Mouse (Mus musculus) spleen, adult 2 months (tissue): Measurements from ENCODE around the gene Ptpn1. TPM values are rescaled to one million over a fixed set of nuclear protein-coding genes. Genes with fewer than 3 reads are reported as not detected.

Experiments
- DNase-seq, 2 experiments: peaks; one replicate each; pipeline versions ENCODE4 v3.0.0 to v3.0.0-alpha.2; 2012 to 2021; ENCODE audit warnings: low spot score in 2 of 2, low read depth in 1 of 2
- H3K27ac ChIP-seq: fragments of 200-500 bp; 2 replicates; pipeline ENCODE4 v1.5.1; 2012; ENCODE audit warnings: low read length, inconsistent platforms; ENCODE audit not compliant: insufficient read depth
- H3K27me3 ChIP-seq: fragments of 200-500 bp; 2 replicates; pipeline ENCODE4 v1.6.1; 2012; ENCODE audit warnings: mild to moderate bottlenecking, moderate library complexity, low read length, inconsistent platforms; ENCODE audit not compliant: control insufficient read depth, insufficient read depth
- H3K36me3 ChIP-seq: fragments of 200-500 bp; 2 replicates; pipeline ENCODE4 v1.6.1; 2012; ENCODE audit warnings: mild to moderate bottlenecking, low read length, inconsistent platforms; ENCODE audit not compliant: control insufficient read depth, insufficient read depth
- H3K4me1 ChIP-seq: fragments of 200-500 bp; 2 replicates; pipeline ENCODE4 v1.6.1; 2011; ENCODE audit warnings: inconsistent platforms; ENCODE audit not compliant: control insufficient read depth, insufficient read depth, insufficient read length
- H3K4me3 ChIP-seq: fragments of 200-500 bp; 2 replicates; pipeline ENCODE4 v1.5.1; 2011; ENCODE audit warnings: mild to moderate bottlenecking, inconsistent platforms; ENCODE audit not compliant: insufficient read depth, insufficient read length; ENCODE audit errors: extremely low read depth
- CTCF ChIP-seq: fragments of 200-500 bp; IDR thresholded peaks from 2 replicates; pipeline ENCODE4 v1.5.1; 2011; ENCODE audit warnings: mild to moderate bottlenecking, inconsistent platforms; ENCODE audit not compliant: insufficient read depth, insufficient read length, insufficient replicate concordance; ENCODE audit errors: extremely low read depth
- POLR2A ChIP-seq: fragments of 200-500 bp; IDR thresholded peaks from 2 replicates; pipeline ENCODE4 v1.6.1; 2011; ENCODE audit warnings: low read depth, low read length, inconsistent platforms
- WGBS: fragments of 180-500 bp; shearing (Covaris S2); methylation state at CpG from one replicate; pipeline ENCODE4 v1.1.7; 2018; 5-methylcytosine and 5-hydroxymethylcytosine counted together
- polyA plus RNA-seq: library from polyadenylated mRNA; depleted of rRNA; stranded (reverse); fragments of >200 nt; gene quantifications from 2 replicates; pipeline ENCODE4 v1.2.3, GENCODE M21; 2012

The Ptpn1 gene
- polyA plus RNA-seq, 1 experiment: 83.8 TPM

DNA sequence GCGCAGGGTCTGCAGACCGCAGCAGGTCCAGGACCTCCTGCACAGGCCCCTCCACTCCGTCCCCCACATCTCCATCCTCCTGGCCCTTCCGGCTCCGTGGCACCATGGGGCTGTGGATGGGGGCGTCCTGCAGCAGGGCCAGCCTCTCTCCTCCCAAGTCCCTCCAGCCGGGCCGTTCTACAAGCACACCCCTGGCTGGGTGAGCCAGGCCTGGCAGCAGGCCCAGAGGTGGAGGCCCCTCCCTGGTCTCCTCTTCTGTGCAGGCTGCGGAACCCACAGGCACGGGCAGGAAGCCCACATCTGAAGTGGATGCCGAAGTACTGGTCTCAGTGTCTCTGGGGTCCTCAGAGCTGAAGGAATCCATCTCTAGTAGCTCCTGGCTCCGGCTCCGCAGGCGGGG, 57.5 kb downstream of the Ptpn1 start:
- Histone ChIP-seq H3K36me3 (no peaks in the 10 kb centered on the region), H3K4me3 (no peak overlapping the region), H3K27me3 (no peaks in the 10 kb centered on the region), H3K27ac (no peak overlapping the region), H3K4me1 (peaks cover 4% of the 10 kb centered on the region; the same call in 1 of the 2 replicates)
- TF ChIP-seq POLR2A (no peak), CTCF (no peak)
- DNase-seq: peak in 1 of 2 experiments; percentile 26
- WGBS: 20% methylated on average over 14 of the region's 14 CpGs

DNA sequence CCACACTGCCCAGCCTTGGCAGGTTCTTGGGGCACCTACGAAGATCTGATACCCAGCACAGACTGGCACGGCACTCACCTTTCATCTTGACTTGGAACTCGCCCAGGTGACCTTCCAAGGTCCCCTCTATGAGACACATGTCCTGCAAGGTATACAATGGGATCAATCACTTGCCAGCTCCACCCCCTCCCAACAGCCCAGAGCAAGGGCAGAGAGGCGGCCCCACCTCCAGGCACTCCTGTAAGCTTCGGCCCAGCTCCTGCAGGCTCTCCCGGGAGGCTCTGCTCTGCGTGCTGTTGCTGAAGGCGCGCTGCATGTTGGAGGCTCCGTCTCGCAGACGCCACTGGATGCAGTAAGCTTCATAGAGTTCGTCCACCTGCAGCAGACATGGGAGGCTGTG, 61.4 kb downstream of the Ptpn1 start:
- WGBS: 90% methylated on average over 13 of the region's 13 CpGs

DNA sequence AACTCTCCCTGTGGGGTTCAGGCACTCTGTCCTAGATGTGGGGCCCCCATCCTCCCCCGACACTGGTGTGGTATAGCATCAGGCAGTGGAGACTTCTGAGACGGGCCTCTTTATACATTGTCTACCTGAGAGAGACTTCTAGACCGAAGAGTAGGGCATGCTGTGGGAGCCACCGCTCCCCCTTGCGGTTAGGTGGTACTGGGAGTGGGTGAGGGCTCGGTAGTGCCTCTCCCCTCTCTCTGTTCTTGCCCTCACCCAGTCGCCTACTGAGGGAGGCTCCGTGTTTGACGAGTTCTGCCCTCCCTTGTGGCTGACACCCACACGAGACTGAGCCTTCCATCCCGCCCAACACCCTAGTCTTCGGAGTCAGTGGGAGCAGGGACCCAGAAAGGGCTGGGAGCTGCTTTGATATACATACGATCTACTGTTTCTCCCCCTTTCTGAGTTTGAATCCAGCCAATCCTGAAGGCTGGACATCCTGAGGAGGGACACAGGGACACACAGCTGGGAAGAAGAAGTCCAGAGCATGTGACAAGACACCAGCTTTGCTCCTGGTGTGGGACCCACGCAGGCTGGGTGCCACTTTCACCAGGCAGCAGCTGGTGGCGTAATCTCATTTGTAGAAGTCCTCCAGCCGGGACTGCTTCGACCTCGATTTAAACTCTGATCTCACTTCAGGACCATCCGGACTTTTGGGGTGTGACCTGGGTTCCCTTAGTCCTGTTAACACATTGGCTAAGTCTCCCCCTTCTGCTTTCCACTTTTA, 64.2 kb downstream of the Ptpn1 start:
- no peak for TF ChIP-seq POLR2A
- H3K4me3 ChIP-seq: no peak overlapping the region
- H3K27me3 ChIP-seq: no peaks in the 10 kb centered on the region
- H3K4me1 ChIP-seq: peaks cover 6% of the 10 kb centered on the region; the same call in 1 of the 2 replicates
- H3K36me3 ChIP-seq: no peaks in the 10 kb centered on the region
- 54% methylated on average over 19 of the region's 19 CpGs for WGBS
- H3K27ac ChIP-seq: peak overlapping the region; percentile 59
- DNase-seq: no peak

More for the DNA sequence above, 61.4 kb downstream of the Ptpn1 start:
- peaks cover 10% of the 10 kb centered on the region for H3K4me1 ChIP-seq
- no peak overlapping the region for H3K4me3 ChIP-seq
- H3K27ac ChIP-seq: no peak overlapping the region
- DNase-seq: no peak
- H3K36me3 ChIP-seq: no peaks in the 10 kb centered on the region
- no peak for TF ChIP-seq CTCF
- no peak for TF ChIP-seq POLR2A
- H3K27me3 ChIP-seq: no peaks in the 10 kb centered on the region

DNA sequence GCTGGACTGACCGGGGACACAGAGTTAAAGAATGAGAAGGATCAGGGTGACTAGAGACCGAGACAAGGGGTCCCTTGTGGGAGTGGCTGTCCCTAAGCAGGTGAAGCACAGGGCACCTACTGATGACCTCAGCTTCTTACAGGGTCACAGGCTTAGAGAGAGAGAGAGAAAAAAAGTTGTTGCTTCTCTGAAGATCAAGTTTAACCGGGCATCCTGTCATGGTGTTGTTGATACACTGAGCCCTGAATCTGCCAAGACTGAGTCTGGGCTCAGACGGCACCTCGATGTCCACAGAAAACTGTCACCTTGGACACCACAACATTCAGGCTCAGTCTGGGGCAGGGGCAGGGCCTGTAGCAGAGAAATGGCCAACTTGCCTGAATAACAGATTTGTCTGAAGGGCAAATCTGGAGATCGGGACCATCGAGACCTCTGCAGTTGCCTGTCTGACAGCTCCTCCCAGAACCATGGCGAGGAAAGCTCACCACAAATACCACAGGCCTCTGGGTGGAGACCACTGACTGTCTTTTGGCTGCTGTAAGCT, 64.9 kb downstream of the Ptpn1 start:
- WGBS: 30% methylated on average over 8 of the region's 8 CpGs
- peak in 1 of 2 experiments; percentile 14 for DNase-seq
- Histone ChIP-seq H3K4me1 (peaks cover 6% of the 10 kb centered on the region; the same call in 1 of the 2 replicates), H3K36me3 (no peaks in the 10 kb centered on the region), H3K27ac (peak overlapping the region; percentile 59), H3K27me3 (no peaks in the 10 kb centered on the region), H3K4me3 (peak overlapping the region; percentile 20; the same call in 1 of the 2 replicates)
- no peak for TF ChIP-seq CTCF
- TF ChIP-seq POLR2A: no peak

DNA sequence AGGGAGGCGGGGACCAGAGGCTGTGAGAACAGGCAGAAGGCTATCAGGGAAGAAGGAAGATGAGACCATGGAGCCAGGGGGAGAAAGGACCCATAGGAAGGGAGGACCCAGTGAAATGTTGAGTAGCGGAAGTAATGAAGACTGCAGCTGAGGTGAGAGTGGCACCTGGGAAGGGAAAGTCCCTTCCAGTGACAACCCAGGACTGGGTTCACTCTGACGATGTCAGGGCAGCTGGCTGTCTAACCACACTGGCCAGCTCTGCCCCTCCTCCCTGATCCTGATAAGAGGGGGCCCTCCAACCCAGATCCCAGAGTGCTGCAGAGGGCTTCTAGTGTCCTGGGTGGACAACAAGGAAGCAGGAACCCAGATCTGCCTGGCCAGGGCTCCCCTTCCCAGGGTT, 65.7 kb downstream of the Ptpn1 start:
- Histone ChIP-seq H3K27me3 (no peaks in the 10 kb centered on the region), H3K27ac (no peak overlapping the region), H3K4me1 (peaks cover 6% of the 10 kb centered on the region; the same call in 1 of the 2 replicates), H3K36me3 (no peaks in the 10 kb centered on the region), H3K4me3 (no peak overlapping the region)
- TF ChIP-seq POLR2A (no peak), CTCF (no peak)
- WGBS: 32% methylated on average over 3 of the region's 3 CpGs
- DNase-seq: peak in 1 of 2 experiments; percentile 19

DNA sequence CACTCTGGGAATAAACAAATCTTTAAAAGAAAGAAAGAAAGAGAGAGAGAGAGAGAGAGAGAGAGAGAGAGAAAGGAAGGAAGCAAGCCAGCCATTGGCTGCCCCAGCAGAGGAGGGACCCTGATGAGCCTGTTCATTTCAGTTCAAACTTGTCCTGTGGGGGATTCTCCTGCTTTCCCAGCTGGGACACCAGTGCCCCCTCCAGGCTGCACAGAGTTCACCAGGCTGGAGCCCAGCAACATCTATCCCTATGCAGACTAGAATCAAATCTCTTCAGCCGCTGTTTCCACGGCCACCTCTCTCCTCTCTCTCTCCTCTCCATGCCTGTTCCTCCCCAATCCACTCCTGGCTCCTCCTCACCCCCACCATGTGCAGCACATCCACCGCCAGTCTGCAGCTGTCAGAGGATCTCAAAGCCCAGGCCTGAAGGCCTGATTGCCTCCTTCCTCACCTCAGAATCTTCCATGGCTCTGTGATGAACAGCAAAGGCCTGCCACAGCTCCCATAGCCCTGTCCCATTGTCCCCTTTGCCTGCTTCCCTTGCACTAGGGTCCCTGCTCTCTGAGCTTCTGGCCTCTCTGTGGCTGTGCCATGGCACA, 67.4 kb downstream of the Ptpn1 start:
- Histone ChIP-seq H3K4me3 (no peak overlapping the region), H3K27ac (no peak overlapping the region), H3K36me3 (no peaks in the 10 kb centered on the region), H3K27me3 (no peaks in the 10 kb centered on the region), H3K4me1 (peaks cover 6% of the 10 kb centered on the region; the same call in 1 of the 2 replicates)
- 90% methylated on average over 3 of the region's 3 CpGs for WGBS
- no peak for DNase-seq
- TF ChIP-seq CTCF: no peak
- no peak for TF ChIP-seq POLR2A

DNA sequence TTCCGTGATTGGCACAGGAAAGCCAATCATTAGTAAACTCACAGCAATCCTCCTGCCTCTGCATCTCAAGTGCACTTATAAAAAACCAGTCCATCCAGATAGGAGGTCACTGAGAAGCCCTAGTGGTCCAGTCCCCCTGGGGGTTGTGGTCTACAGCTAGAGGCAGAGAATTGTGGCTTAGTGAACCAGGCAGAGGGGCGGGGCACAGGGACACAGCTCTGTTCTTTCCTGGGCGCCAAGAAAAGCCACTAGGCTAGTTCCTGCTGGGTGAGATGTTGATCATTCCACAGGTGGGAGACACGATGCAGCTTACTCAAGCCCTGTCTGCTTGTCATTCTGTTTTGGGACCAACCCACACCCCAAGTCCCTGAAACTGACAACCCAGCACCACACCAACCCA, 70.3 kb downstream of the Ptpn1 start:
- peaks cover 4% of the 10 kb centered on the region; the same call in 1 of the 2 replicates for H3K4me1 ChIP-seq

More for the DNA sequence above, 70.3 kb downstream of the Ptpn1 start:
- 47% methylated on average over 4 of the region's 4 CpGs for WGBS
- no peak for DNase-seq
- Histone ChIP-seq H3K27me3 (no peaks in the 10 kb centered on the region), H3K27ac (no peak overlapping the region), H3K4me3 (no peak overlapping the region), H3K36me3 (no peaks in the 10 kb centered on the region)
- TF ChIP-seq POLR2A (no peak), CTCF (no peak)
